In genomic region chr12:86768986-86769580, GRCm38 (mm10) we compare ENCODE assay signal across 8 mouse cellular contexts. TPM values are rescaled to one million over a fixed set of nuclear protein-coding genes. Genes with fewer than 3 reads are reported as not detected.
DNase-seq lines count a peak whose midpoint lies in the region; ATAC-seq and TF ChIP-seq lines count a peak whose summit lies in the region.

No protein-coding gene starts in this region.

- no peak overlapping the region for H3K4me3 ChIP-seq in intestine, embryonic 14.5 days (ENCODE audit: low read depth, low read length)
- no peak overlapping the region for H3K4me3 ChIP-seq in intestine, embryonic 15.5 days (replicated peaks)
- no peak overlapping the region for H3K4me3 ChIP-seq in midbrain, postnatal 0 days (ENCODE audit: low read depth, low read length)
- no peak overlapping the region for H3K4me3 ChIP-seq in stomach, postnatal 0 days (ENCODE audit: low read depth, low read length)

- no peaks in the 10 kb centered on the region for H3K9me3 ChIP-seq in intestine, embryonic 14.5 days (ENCODE audit: control insufficient read depth, low read length)
- no peaks in the 10 kb centered on the region for H3K9me3 ChIP-seq in intestine, embryonic 15.5 days
- H3K9me3 ChIP-seq in midbrain, postnatal 0 days (ENCODE audit: low read length), result no peaks in the 10 kb centered on the region
- no peaks in the 10 kb centered on the region for H3K9me3 ChIP-seq in stomach, postnatal 0 days (ENCODE audit: control insufficient read depth, low read length)

- H3K27me3 ChIP-seq in intestine, embryonic 14.5 days (replicated peaks; ENCODE audit: control insufficient read depth, insufficient read depth, low read length), result no peaks in the 10 kb centered on the region
- H3K27me3 ChIP-seq in intestine, embryonic 15.5 days (replicated peaks), result no peaks in the 10 kb centered on the region
- no peaks in the 10 kb centered on the region for H3K27me3 ChIP-seq in midbrain, postnatal 0 days (ENCODE audit: insufficient read depth, low read length)
- H3K27me3 ChIP-seq in stomach, postnatal 0 days (ENCODE audit: control insufficient read depth, insufficient read depth, low read length), result no peaks in the 10 kb centered on the region

- TF ChIP-seq EP300 in stomach, postnatal 0 days (optimal IDR thresholded peaks at IDR 0.05), result no peak

- no peak overlapping the region for H3K4me2 ChIP-seq in intestine, embryonic 14.5 days (ENCODE audit: low read length)
- no peak overlapping the region for H3K4me2 ChIP-seq in intestine, embryonic 15.5 days (replicated peaks)
- H3K4me2 ChIP-seq in midbrain, postnatal 0 days (ENCODE audit: low read depth, low read length, poor library complexity, severe bottlenecking), result no peak overlapping the region
- no peak overlapping the region for H3K4me2 ChIP-seq in stomach, postnatal 0 days (replicated peaks; ENCODE audit: low read depth)

- peak; percentile 89 for DNase-seq in intestine, embryonic 14.5 days (ENCODE audit: low spot score)
- peak; percentile 84 to 85 for DNase-seq in adrenal gland, adult 18-20 months (ENCODE audit: low spot score in 2 of 2)
- DNase-seq in embryo, embryonic 10 days (ENCODE audit: low spot score), result peak; percentile 85
- peak; percentile 79 for DNase-seq in left cerebral cortex, adult 11 months (ENCODE audit: low spot score)
- DNase-seq in midbrain, postnatal 0 days (ENCODE audit: low spot score), result peak; percentile 75
- DNase-seq in stomach, postnatal 0 days (ENCODE audit: low spot score), result peak; percentile 73

- H3K4me1 ChIP-seq in intestine, embryonic 14.5 days (replicated peaks; ENCODE audit: control insufficient read depth, insufficient read depth, low read length), result peaks cover 9% of the 10 kb centered on the region
- H3K4me1 ChIP-seq in intestine, embryonic 15.5 days (replicated peaks), result peaks cover 11% of the 10 kb centered on the region; the same call in 1 of the 2 replicates
- H3K4me1 ChIP-seq in midbrain, postnatal 0 days (ENCODE audit: insufficient read depth, low read length), result 0 out of 2 replicates have a peak, but pooled peaks cover 4% of the 10 kb centered on the region
- H3K4me1 ChIP-seq in stomach, postnatal 0 days (replicated peaks; ENCODE audit: control insufficient read depth, insufficient read depth), result no peaks in the 10 kb centered on the region

- H3K9ac ChIP-seq in intestine, embryonic 14.5 days (ENCODE audit: low read length), result no peak overlapping the region
- no peak overlapping the region for H3K9ac ChIP-seq in intestine, embryonic 15.5 days
- H3K9ac ChIP-seq in midbrain, postnatal 0 days (replicated peaks; ENCODE audit: low read length, poor library complexity, severe bottlenecking), result no peak overlapping the region
- no peak overlapping the region for H3K9ac ChIP-seq in stomach, postnatal 0 days (ENCODE audit: low read length)

- WGBS in intestine, embryonic 14.5 days, result 32% methylated on average over 4 of the region's 4 CpGs
- WGBS in intestine, embryonic 15.5 days, result 35% methylated on average over 4 of the region's 4 CpGs
- 31% methylated on average over 4 of the region's 4 CpGs for whole genome bisulfite sequencing in midbrain, postnatal 0 days
- WGBS in stomach, postnatal 0 days, result 38% methylated on average over 4 of the region's 4 CpGs

- ATAC-seq in intestine, embryonic 14.5 days (replicated peaks; ENCODE audit: low FRiP score, low TSS enrichment, low read depth), result no peak
- no peak for ATAC-seq in intestine, embryonic 15.5 days
- peak; percentile 78 for ATAC-seq in granulocyte monocyte progenitor cell, adult 5-6 weeks (replicated peaks; ENCODE audit: poor library complexity, severe bottlenecking)
- no peak for ATAC-seq in midbrain, postnatal 0 days (ENCODE audit: low FRiP score)
- ATAC-seq in stomach, postnatal 0 days (ENCODE audit: low FRiP score, low TSS enrichment), result no peak

- TF ChIP-seq CTCF in midbrain, postnatal 0 days (IDR thresholded peaks at IDR 0.05), result peak; percentile 95
- TF ChIP-seq CTCF in stomach, postnatal 0 days (IDR thresholded peaks at IDR 0.05; ENCODE audit: low read depth), result peak; percentile 95

- no peak overlapping the region for H3K27ac ChIP-seq in intestine, embryonic 14.5 days (ENCODE audit: low read depth)
- H3K27ac ChIP-seq in intestine, embryonic 15.5 days, result no peak overlapping the region
- H3K27ac ChIP-seq in midbrain, postnatal 0 days (ENCODE audit: low read depth, low read length), result no peak overlapping the region
- H3K27ac ChIP-seq in stomach, postnatal 0 days (replicated peaks), result no peak overlapping the region

- no peaks in the 10 kb centered on the region for H3K36me3 ChIP-seq in intestine, embryonic 14.5 days (ENCODE audit: control insufficient read depth, insufficient read depth, low read length)
- no peaks in the 10 kb centered on the region for H3K36me3 ChIP-seq in intestine, embryonic 15.5 days
- H3K36me3 ChIP-seq in midbrain, postnatal 0 days (ENCODE audit: insufficient read depth, low read length), result no peaks in the 10 kb centered on the region
- H3K36me3 ChIP-seq in stomach, postnatal 0 days (ENCODE audit: control insufficient read depth, insufficient read depth, low read length), result no peaks in the 10 kb centered on the region

RNA-seq across cellular contexts. Expression of gene Lrrc74a, which starts 34.9 kb away (rescaled TPM):
- not detected in 2 replicates for polyA plus RNA-seq in intestine, embryonic 14.5 days (2014; fragmentation: Nextera tagmentation; extraction: Ambion mirVana)
- not detected in 2 replicates for polyA plus RNA-seq in intestine, embryonic 15.5 days (2015; fragmentation: Nextera tagmentation; extraction: Ambion mirVana)
- not detected for total RNA-seq in adrenal gland, adult 18-20 months (2021)
- not detected in 2 replicates for total RNA-seq in granulocyte monocyte progenitor cell, adult 5-6 weeks (2014; fragmentation: Nextera tagmentation)
- total RNA-seq in granulocyte monocyte progenitor cell, adult 5-6 weeks (2017), result not detected in 2 replicates
- total RNA-seq in midbrain, postnatal 0 days (2014; rRNA removed), result not detected in 2 replicates
- polyA plus RNA-seq in midbrain, postnatal 0 days (2015; fragmentation: Nextera tagmentation; extraction: Ambion mirVana), result not detected in 2 replicates
- polyA plus RNA-seq in stomach, postnatal 0 days (2015; fragmentation: Nextera tagmentation; extraction: Ambion mirVana), result not detected in 2 replicates

RNA-seq across cellular contexts. Expression of gene Angel1, which starts 42.8 kb away (rescaled TPM):
- polyA plus RNA-seq in intestine, embryonic 14.5 days (2014; fragmentation: Nextera tagmentation; extraction: Ambion mirVana), result 7.8 TPM in 2 replicates
- polyA plus RNA-seq in intestine, embryonic 15.5 days (2015; fragmentation: Nextera tagmentation; extraction: Ambion mirVana), result 5.2 and 5.6 TPM in 2 replicates
- 1 to 10 TPM; 2.3 to 2.4 TPM for total RNA-seq in adrenal gland, adult 18-20 months (2021)
- 7.2 and 9.7 TPM in 2 replicates for total RNA-seq in granulocyte monocyte progenitor cell, adult 5-6 weeks (2014; fragmentation: Nextera tagmentation)
- 0.62 and 2.8 TPM in 2 replicates for total RNA-seq in granulocyte monocyte progenitor cell, adult 5-6 weeks (2017)
- total RNA-seq in midbrain, postnatal 0 days (2014; rRNA removed), result 6.3 and 12.4 TPM in 2 replicates
- polyA plus RNA-seq in midbrain, postnatal 0 days (2015; fragmentation: Nextera tagmentation; extraction: Ambion mirVana), result 8.6 and 9.3 TPM in 2 replicates
- polyA plus RNA-seq in stomach, postnatal 0 days (2015; fragmentation: Nextera tagmentation; extraction: Ambion mirVana), result 3.9 and 4.3 TPM in 2 replicates
